In genomic region chr8:81069080-81069840, GRCm38 (mm10) we compare ENCODE assay signal across 16 mouse cellular contexts. TPM values are rescaled to one million over a fixed set of nuclear protein-coding genes. Genes with fewer than 3 reads are reported as not detected.
DNase-seq lines count a peak whose midpoint lies in the region; ATAC-seq lines count a peak whose summit lies in the region.
"Had no signal": no experiment of that assay in that cellular context is flagged by ENCODE, and none has a peak within 500 bp of the region (broad histone marks: within the 10 kb centered on the region; RNA-seq: fewer than 3 reads in every experiment).

No protein-coding gene starts in this region.

- H3K4me1 ChIP-seq in forebrain, embryonic 14.5 days (ENCODE audit: control insufficient read depth, insufficient read depth, low read length), result no peaks in the 10 kb centered on the region
- no peaks in the 10 kb centered on the region for H3K4me1 ChIP-seq in forebrain, embryonic 11.5 days (replicated peaks; ENCODE audit: control insufficient read depth, insufficient read depth, low read length)
- H3K4me1 ChIP-seq: limb, embryonic 13.5 days; liver, embryonic 15.5 days had no signal

- no peak overlapping the region for H3K4me3 ChIP-seq in forebrain, embryonic 14.5 days (ENCODE audit: low read depth, low read length)
- no peak overlapping the region for H3K4me3 ChIP-seq in forebrain, embryonic 11.5 days (ENCODE audit: low read depth, low read length)
- H3K4me3 ChIP-seq: limb, embryonic 13.5 days; liver, embryonic 15.5 days had no signal

- peak; percentile 37 for DNase-seq in forebrain, embryonic 14.5 days (ENCODE audit: low spot score)
- DNase-seq in forebrain, embryonic 11.5 days (ENCODE audit: low spot score), result no peak
- DNase-seq in layer of hippocampus, adult 11-12 months (ENCODE audit: low spot score), result peak; percentile 7
- no peak for DNase-seq in layer of hippocampus, postnatal 25 days (ENCODE audit: extremely low spot score in 1 of 2, low spot score in 1 of 2)
- DNase-seq in retina, postnatal 1 day, result peak; percentile 10
- no peak for DNase-seq in retina, embryonic 14.5 days (ENCODE audit: low spot score)
- peak; percentile 23 to 24 for DNase-seq in right cerebral cortex, postnatal 36 days (ENCODE audit: low spot score in 2 of 2)
- no peak for DNase-seq in adrenal gland, adult 8-10 months
- DNase-seq: adrenal gland, postnatal 25 days; cerebellum, postnatal 14 days; thymus, postnatal 25 days had no signal

- H3K36me3 ChIP-seq in forebrain, embryonic 14.5 days (ENCODE audit: control insufficient read depth, insufficient read depth, low read length), result no peaks in the 10 kb centered on the region
- no peaks in the 10 kb centered on the region for H3K36me3 ChIP-seq in forebrain, embryonic 11.5 days (ENCODE audit: control insufficient read depth, insufficient read depth, low read length)
- H3K36me3 ChIP-seq: limb, embryonic 13.5 days; liver, embryonic 15.5 days had no signal

- ATAC-seq in forebrain, embryonic 14.5 days, result no peak
- no peak for ATAC-seq in forebrain, embryonic 11.5 days (replicated peaks; ENCODE audit: low FRiP score)
- ATAC-seq: hindbrain, embryonic 16.5 days; midbrain, embryonic 16.5 days had no signal

- H3K4me2 ChIP-seq in forebrain, embryonic 14.5 days (ENCODE audit: low read length), result no peak overlapping the region
- H3K4me2 ChIP-seq in forebrain, embryonic 11.5 days (ENCODE audit: low read depth, low read length, severe bottlenecking), result no peak overlapping the region
- H3K4me2 ChIP-seq: limb, embryonic 13.5 days; liver, embryonic 15.5 days had no signal

- no peaks in the 10 kb centered on the region for H3K27me3 ChIP-seq in forebrain, embryonic 14.5 days (replicated peaks; ENCODE audit: control insufficient read depth, insufficient read depth, low read length)
- H3K27me3 ChIP-seq in forebrain, embryonic 11.5 days (ENCODE audit: control insufficient read depth, insufficient read depth, low read length), result no peaks in the 10 kb centered on the region
- H3K27me3 ChIP-seq: limb, embryonic 13.5 days; liver, embryonic 15.5 days had no signal

- H3K9me3 ChIP-seq in forebrain, embryonic 14.5 days (replicated peaks; ENCODE audit: control insufficient read depth, low read length), result no peaks in the 10 kb centered on the region
- H3K9me3 ChIP-seq in forebrain, embryonic 11.5 days (ENCODE audit: control insufficient read depth, low read length), result no peaks in the 10 kb centered on the region
- H3K9me3 ChIP-seq: limb, embryonic 13.5 days; liver, embryonic 15.5 days had no signal

- no peak overlapping the region for H3K27ac ChIP-seq in forebrain, embryonic 14.5 days (ENCODE audit: low read depth, low read length)
- H3K27ac ChIP-seq in forebrain, embryonic 11.5 days (ENCODE audit: low read depth, low read length), result no peak overlapping the region
- H3K27ac ChIP-seq: limb, embryonic 13.5 days; liver, embryonic 15.5 days; stomach, postnatal 0 days had no signal

- 75% methylated on average over 5 of the region's 5 CpGs for WGBS in forebrain, embryonic 14.5 days
- WGBS in forebrain, embryonic 11.5 days, result 88% methylated on average over 5 of the region's 5 CpGs

- H3K9ac ChIP-seq in forebrain, embryonic 14.5 days (ENCODE audit: low read length), result no peak overlapping the region
- H3K9ac ChIP-seq in forebrain, embryonic 11.5 days (ENCODE audit: low read length), result no peak overlapping the region
- H3K9ac ChIP-seq: limb, embryonic 13.5 days; liver, embryonic 15.5 days had no signal

RNA-seq across cellular contexts. Expression of gene Usp38, which starts 54.5 kb away (rescaled TPM):
- 25.9 and 27.5 TPM in 2 replicates for polyA plus RNA-seq in forebrain, embryonic 14.5 days (2014; fragmentation: Nextera tagmentation; extraction: Ambion mirVana)
- 32.1 and 32.7 TPM in 2 replicates for polyA plus RNA-seq in forebrain, embryonic 11.5 days (2014; fragmentation: Nextera tagmentation; extraction: Ambion mirVana)
- total RNA-seq in layer of hippocampus, postnatal 25 days (2021), result 10 to 100 TPM; 24.9 to 25.8 TPM
- total RNA-seq in adrenal gland, adult 8-10 months (2022), result 10 to 100 TPM; 22.8 to 24.4 (median 23.3) TPM

Comparison
In these comparisons a context has a peak if more than half of its experiments do, and no peak if none do; other contexts are left out.
1. DNase-seq: peak in forebrain, embryonic 14.5 days (single experiment), layer of hippocampus, adult 11-12 months (single experiment), retina, postnatal 1 day (single experiment) and right cerebral cortex, postnatal 36 days (2 of 2); none in forebrain, embryonic 11.5 days (single experiment), layer of hippocampus, postnatal 25 days (0 of 2), retina, embryonic 14.5 days (single experiment) and adrenal gland, adult 8-10 months (single experiment).